Mouse (Mus musculus) adrenal gland, postnatal 36 days (tissue): ENCODE data around the gene Zfp319. TPM values are rescaled to one million over a fixed set of nuclear protein-coding genes. Genes with fewer than 3 reads are reported as not detected.
"Not testable (repeated sequence)": the region's sequence is repeated elsewhere in the genome, so short reads cannot be mapped to it uniquely, and the experiment has no call there.

Experiments used
- DNase-seq, 2 experiments: peaks; one replicate each; pipeline ENCODE4 v3.0.0; 2021; ENCODE audit warnings: mixed read lengths in 1 of 2
- long read RNA-seq, 2 experiments: library from polyadenylated mRNA; stranded (forward); transcript quantifications; one replicate each; pipeline ENCODE4 v2.0.0; 2021; ENCODE audit warnings: borderline sequencing depth in 2 of 2
- total RNA-seq, 2 experiments: library from RNA; stranded (reverse); gene quantifications; 2 replicates each; pipeline ENCODE4 v1.2.3; 2021

Zfp319 gene
- 10 to 100 TPM in 1 of 2 experiments, 1 to 10 TPM in 1; 9.2 to 10.8 TPM for total RNA-seq
- long read RNA-seq, experiment 1, partial matches to known transcripts, result 0 of 5 reads
- long read RNA-seq, experiment 1, other reads (novel, unspliced or antisense), result 5 of 5 reads
- long read RNA-seq, experiment 2, full-length matches to known transcripts, result 3 of 3 reads
- long read RNA-seq, experiment 2, partial matches to known transcripts, result 0 of 3 reads
- long read RNA-seq, experiment 2, other reads (novel, unspliced or antisense), result 0 of 3 reads

- peak; percentile 96 to 98 for DNase-seq
These were observed at the start of gene Zfp319, which contains the start of gene Usb1 for GRCm38 (mm10) chr8:95331720-95332436. Gene Zfp319, minus strand, starts transcription at chr8:95331950. Gene Usb1, plus strand, starts transcription at chr8:95332284.

- DNase-seq, result peak in 1 of 2 experiments; percentile 12
These were observed 49.2 kb upstream of the Zfp319 start for GRCm38 (mm10) chr8:95380953-95381352.

GRCm38 (mm10) chr8:95378928-95379327, 47.2 kb upstream of the Zfp319 start:
- DNase-seq, result not testable (repeated sequence)

- peak in 1 of 2 experiments; percentile 46 for DNase-seq
These were observed 46.1 kb upstream of the Zfp319 start for GRCm38 (mm10) chr8:95377863-95378291.

- no peak for DNase-seq
These were observed 45.4 kb upstream of the Zfp319 start for GRCm38 (mm10) chr8:95377101-95377500.

GRCm38 (mm10) chr8:95376309-95376999, 44.7 kb upstream of the Zfp319 start:
- DNase-seq, result no peak

- DNase-seq, result no peak
These were observed 43.7 kb upstream of the Zfp319 start for GRCm38 (mm10) chr8:95375374-95375930.

GRCm38 (mm10) chr8:95374429-95374828, 42.7 kb upstream of the Zfp319 start:
- no peak for DNase-seq

GRCm38 (mm10) chr8:95373389-95374002, 41.7 kb upstream of the Zfp319 start:
- DNase-seq, result no peak

- DNase-seq, result no peak
These were observed 38.0 kb upstream of the Zfp319 start for GRCm38 (mm10) chr8:95369581-95370326.

- no peak for DNase-seq
These were observed 32.1 kb upstream of the Zfp319 start for GRCm38 (mm10) chr8:95363849-95364248.

GRCm38 (mm10) chr8:95362272-95362671, 30.5 kb upstream of the Zfp319 start:
- no peak for DNase-seq

- no peak for DNase-seq
These were observed 29.2 kb upstream of the Zfp319 start for GRCm38 (mm10) chr8:95361016-95361341.

- peak in 1 of 2 experiments; percentile 47 for DNase-seq
These were observed 28.6 kb upstream of the Zfp319 start for GRCm38 (mm10) chr8:95360181-95361015.

- peak; percentile 38 to 59 for DNase-seq
These were observed 27.0 kb upstream of the Zfp319 start for GRCm38 (mm10) chr8:95358550-95359411.

- no peak for DNase-seq
These were observed 22.9 kb upstream of the Zfp319 start for GRCm38 (mm10) chr8:95354606-95355005.

- peak; percentile 43 to 70 for DNase-seq
These were observed 21.4 kb upstream of the Zfp319 start for GRCm38 (mm10) chr8:95352871-95353866.
